Mouse (Mus musculus) heart, embryonic 10.5 days (tissue): ENCODE measurements around the gene Rft1. TPM values are rescaled to one million over a fixed set of nuclear protein-coding genes. Genes with fewer than 3 reads are reported as not detected.

Experiments
- DNase-seq: peaks from one replicate; pipeline ENCODE4 v3.0.0-alpha.2; 2017; ENCODE audit warnings: low spot score
- H3K27ac ChIP-seq: fragments of 300-500 bp; sonication (generic); 2 replicates; pipeline ENCODE4 v1.5.1; 2016; ENCODE audit warnings: mild to moderate bottlenecking
- H3K27me3 ChIP-seq: fragments of 300-500 bp; sonication (generic); 2 replicates; pipeline ENCODE4 v1.6.1; 2016; ENCODE audit warnings: mild to moderate bottlenecking; ENCODE audit not compliant: poor library complexity, insufficient read depth, severe bottlenecking
- H3K36me3 ChIP-seq: fragments of 300-500 bp; sonication (generic); 2 replicates; pipeline ENCODE4 v1.6.1; 2016; ENCODE audit warnings: mild to moderate bottlenecking, moderate library complexity
- H3K4me1 ChIP-seq: fragments of 300-500 bp; sonication (generic); 2 replicates; pipeline ENCODE4 v1.6.1; 2016; ENCODE audit warnings: mild to moderate bottlenecking
- H3K4me3 ChIP-seq: fragments of 300-500 bp; sonication (generic); 2 replicates; pipeline ENCODE4 v1.5.1; 2016; ENCODE audit warnings: mild to moderate bottlenecking, moderate library complexity
- H3K9me3 ChIP-seq: fragments of 300-500 bp; sonication (generic); 2 replicates; pipeline ENCODE4 v1.6.1; 2016; ENCODE audit warnings: mild to moderate bottlenecking, moderate library complexity
- WGBS: fragments of 180-500 bp; shearing (Covaris S2); methylation state at CpG from one replicate; pipeline ENCODE4 v1.1.7; 2016; 5-methylcytosine and 5-hydroxymethylcytosine counted together
- polyA plus RNA-seq: library from polyadenylated mRNA; unstranded; fragments of >200 nt; fragmentation: Nextera tagmentation; extraction: Ambion mirVana; gene quantifications from 2 replicates; pipeline ENCODE4 v1.2.1, GENCODE M21; 2016

Rft1 gene
- polyA plus RNA-seq, 1 experiment from 2014 or later: 11.6 TPM

GRCm38 (mm10) chr14:30654691-30655228 is 600 bp downstream of the Rft1 start:
- H3K36me3 ChIP-seq: peaks cover 6% of the 10 kb centered on the region; the same call in 1 of the 2 replicates
- no peaks in the 10 kb centered on the region; the same call in 1 of the 2 replicates for H3K27me3 ChIP-seq
- peak overlapping the region; percentile 98 for H3K4me3 ChIP-seq
- no peaks in the 10 kb centered on the region for H3K9me3 ChIP-seq
- no peak for DNase-seq
- H3K4me1 ChIP-seq: peaks cover 12% of the 10 kb centered on the region; the same call in 1 of the 2 replicates
- peak overlapping the region; percentile 99 for H3K27ac ChIP-seq
- WGBS: 52% methylated on average over 4 of the region's 4 CpGs

GRCm38 (mm10) chr14:30655531-30655930 is 1.4 kb downstream of the Rft1 start:
- no peaks in the 10 kb centered on the region for H3K27me3 ChIP-seq
- H3K9me3 ChIP-seq: no peaks in the 10 kb centered on the region
- no peak overlapping the region for H3K4me3 ChIP-seq
- no peak for DNase-seq
- 92% methylated on average over 1 of the region's 1 CpGs for WGBS
- H3K4me1 ChIP-seq: peaks cover 12% of the 10 kb centered on the region; the same call in 1 of the 2 replicates
- no peak overlapping the region for H3K27ac ChIP-seq
- H3K36me3 ChIP-seq: peaks cover 9% of the 10 kb centered on the region

DNA sequence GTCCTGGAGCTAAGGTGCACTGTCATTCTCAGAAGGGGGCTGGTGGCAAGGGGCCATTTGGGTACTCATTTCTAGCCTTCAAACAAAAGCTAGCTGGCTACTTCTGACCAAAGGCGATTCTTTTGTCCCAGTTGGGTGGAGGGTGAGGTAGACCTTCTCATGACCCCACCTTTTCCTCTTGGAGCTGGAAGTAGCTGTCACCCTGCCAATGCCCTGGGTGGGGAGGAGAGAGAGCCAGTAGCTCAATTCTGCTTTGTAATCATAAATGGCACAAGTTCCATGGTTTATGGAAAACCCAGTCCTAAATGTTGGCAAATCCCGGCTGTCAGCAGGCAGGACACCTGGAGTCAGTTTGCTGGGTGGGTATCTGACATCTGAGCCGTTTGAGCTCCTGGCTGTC is 11.9 kb downstream of the Rft1 start:
- whole genome bisulfite sequencing: 71% methylated on average over 3 of the region's 3 CpGs
- H3K4me1 ChIP-seq: no peaks in the 10 kb centered on the region
- H3K36me3 ChIP-seq: peaks cover 73% of the 10 kb centered on the region
- H3K27me3 ChIP-seq: no peaks in the 10 kb centered on the region
- no peaks in the 10 kb centered on the region for H3K9me3 ChIP-seq
- H3K27ac ChIP-seq: no peak overlapping the region
- H3K4me3 ChIP-seq: no peak overlapping the region
- no peak for DNase-seq

GRCm38 (mm10) chr14:30666604-30667003 is 12.4 kb downstream of the Rft1 start:
- Histone ChIP-seq H3K4me1 (0 out of 2 replicates have a peak, but pooled peaks cover 2% of the 10 kb centered on the region), H3K27ac (no peak overlapping the region), H3K27me3 (no peaks in the 10 kb centered on the region), H3K36me3 (peaks cover 67% of the 10 kb centered on the region), H3K4me3 (no peak overlapping the region), H3K9me3 (no peaks in the 10 kb centered on the region)
- no peak for DNase-seq
- 86% methylated on average over 4 of the region's 4 CpGs for WGBS

DNA sequence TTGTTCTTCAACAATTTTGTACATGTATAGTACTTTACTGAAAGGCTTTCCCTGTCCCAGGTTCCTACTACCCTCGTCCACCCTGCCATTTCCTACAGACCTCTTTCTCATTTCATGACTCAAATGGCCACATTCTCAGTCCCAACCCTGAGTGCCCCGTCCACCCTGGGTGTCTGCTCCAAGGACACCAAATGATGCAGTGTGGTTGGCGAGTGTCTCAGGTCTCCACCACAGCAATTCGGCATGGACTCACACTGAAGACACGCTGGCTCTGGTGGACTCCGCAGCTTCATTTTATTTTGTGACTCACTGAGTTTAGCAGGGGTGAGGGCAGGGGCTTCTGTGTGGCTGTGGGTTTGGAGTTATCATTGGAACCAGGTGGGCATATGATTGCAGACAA is 16.0 kb downstream of the Rft1 start:
- peaks cover 66% of the 10 kb centered on the region for H3K36me3 ChIP-seq
- H3K27me3 ChIP-seq: no peaks in the 10 kb centered on the region
- no peak for DNase-seq
- H3K4me3 ChIP-seq: no peak overlapping the region
- no peak overlapping the region for H3K27ac ChIP-seq
- 90% methylated on average over 6 of the region's 6 CpGs for WGBS
- no peaks in the 10 kb centered on the region for H3K9me3 ChIP-seq
- 0 out of 2 replicates have a peak, but pooled peaks cover 6% of the 10 kb centered on the region for H3K4me1 ChIP-seq

DNA sequence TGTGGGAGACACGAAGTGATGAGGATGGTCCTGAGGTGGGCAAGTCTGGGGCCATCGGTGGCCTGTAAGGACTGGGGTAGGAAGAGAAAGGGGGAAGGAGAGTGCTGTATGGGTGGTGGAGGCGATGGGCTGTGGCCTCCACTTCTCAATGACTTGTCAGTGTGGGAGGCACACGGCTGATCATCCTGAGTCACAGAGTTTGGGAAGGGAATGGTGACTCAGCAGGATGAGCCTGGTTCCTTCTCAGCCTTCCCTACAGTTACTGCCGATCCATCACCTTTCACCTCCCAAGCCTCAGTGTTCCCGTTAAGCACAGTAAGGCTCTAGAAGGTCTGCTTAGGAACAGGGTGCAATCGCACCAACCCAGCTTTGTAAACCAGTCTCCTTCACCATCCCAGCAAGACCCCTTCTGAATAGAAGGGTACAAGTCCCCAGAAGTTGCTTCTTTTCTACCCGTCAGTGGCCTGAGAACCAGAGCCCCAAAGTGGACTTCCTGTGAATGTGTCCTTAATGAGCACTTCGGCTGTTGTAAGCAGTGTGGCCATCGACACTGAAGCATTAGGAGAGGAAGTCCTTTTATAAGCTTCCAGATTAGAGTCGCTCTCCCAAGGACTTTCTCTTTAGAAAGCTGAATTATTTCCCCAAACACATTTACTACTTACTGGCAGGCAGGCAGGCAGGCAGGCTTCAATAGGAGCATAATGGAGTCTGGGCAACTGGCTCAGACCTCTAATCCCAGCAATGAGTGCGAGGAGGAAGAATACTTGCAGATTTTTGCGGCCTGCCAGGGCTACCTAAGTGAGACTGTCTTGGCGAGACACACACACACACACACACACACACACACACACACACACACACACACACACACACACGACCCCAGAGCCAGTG is 17.2 kb downstream of the Rft1 start:
- no peaks in the 10 kb centered on the region for H3K27me3 ChIP-seq
- no peak overlapping the region for H3K27ac ChIP-seq
- H3K36me3 ChIP-seq: peaks cover 56% of the 10 kb centered on the region
- H3K4me3 ChIP-seq: no peak overlapping the region
- 0 out of 2 replicates have a peak, but pooled peaks cover 6% of the 10 kb centered on the region for H3K4me1 ChIP-seq
- DNase-seq: no peak
- WGBS: 74% methylated on average over 14 of the region's 15 CpGs
- H3K9me3 ChIP-seq: no peaks in the 10 kb centered on the region

DNA sequence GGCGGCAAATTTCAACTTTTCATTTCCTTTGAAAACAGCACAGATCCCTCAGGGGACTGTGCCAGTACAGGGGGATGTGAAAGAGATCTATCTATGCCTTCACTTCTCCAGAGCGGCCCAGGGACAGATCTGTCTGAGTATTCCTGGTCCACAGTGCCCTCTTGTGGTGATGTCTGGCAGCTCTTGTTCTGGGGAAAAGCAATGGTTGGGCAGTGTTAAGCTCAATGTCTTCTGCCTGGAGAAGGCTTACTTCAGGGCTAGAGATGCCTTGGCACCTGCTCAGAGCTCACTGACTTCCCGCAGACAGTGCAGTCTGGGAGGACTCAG is 17.8 kb downstream of the Rft1 start:
- peak; percentile 89 for DNase-seq
- WGBS: 22% methylated on average over 3 of the region's 3 CpGs

DNA sequence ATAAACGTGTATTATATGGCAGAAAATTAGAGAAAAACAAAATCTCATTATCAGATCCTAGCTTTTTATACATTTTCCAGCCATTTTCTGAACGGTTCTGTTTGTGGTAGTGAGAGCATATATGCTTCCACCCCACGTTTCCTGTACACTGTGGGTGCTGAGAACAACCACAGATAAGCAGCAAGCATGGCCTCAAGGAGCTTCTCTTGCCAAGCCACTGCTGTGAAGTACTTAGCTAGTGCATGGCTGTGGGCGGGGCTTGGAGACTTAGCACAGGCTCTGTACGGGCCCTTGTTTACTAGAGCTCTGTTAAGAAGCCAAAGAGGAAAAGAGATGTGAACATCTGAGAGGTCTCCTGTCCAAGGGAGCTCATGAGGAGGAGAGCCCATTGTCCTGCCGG is 20.8 kb downstream of the Rft1 start:
- Histone ChIP-seq H3K4me1 (0 out of 2 replicates have a peak, but pooled peaks cover 6% of the 10 kb centered on the region), H3K4me3 (no peak overlapping the region), H3K9me3 (no peaks in the 10 kb centered on the region), H3K27ac (no peak overlapping the region), H3K27me3 (no peaks in the 10 kb centered on the region), H3K36me3 (peaks cover 50% of the 10 kb centered on the region)
- no peak for DNase-seq
- 62% methylated on average over 6 of the region's 6 CpGs for WGBS

More for the DNA sequence above, 17.8 kb downstream of the Rft1 start:
- Histone ChIP-seq H3K4me1 (0 out of 2 replicates have a peak, but pooled peaks cover 6% of the 10 kb centered on the region), H3K27me3 (no peaks in the 10 kb centered on the region), H3K4me3 (no peak overlapping the region), H3K9me3 (no peaks in the 10 kb centered on the region), H3K36me3 (peaks cover 52% of the 10 kb centered on the region), H3K27ac (no peak overlapping the region)

DNA sequence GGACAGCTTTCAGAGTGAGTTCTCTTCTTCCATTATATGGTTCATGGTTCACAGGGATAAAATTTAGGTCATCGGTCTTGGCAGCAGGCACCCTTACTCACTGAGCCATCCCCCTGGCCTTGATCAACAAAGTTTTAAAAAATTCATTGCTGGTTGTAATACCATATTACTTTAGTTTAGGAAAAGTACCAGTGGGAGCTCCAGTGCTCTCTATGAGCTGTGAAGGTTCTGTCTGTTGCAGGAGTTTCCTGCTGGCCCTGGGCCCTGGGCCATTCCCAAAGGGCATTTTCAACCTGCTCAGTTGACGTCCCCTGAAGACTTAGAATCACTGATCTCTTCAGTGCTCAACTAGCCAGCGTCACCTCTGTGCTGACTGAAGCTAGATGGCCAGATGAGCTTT is 28.0 kb downstream of the Rft1 start:
- peaks cover 72% of the 10 kb centered on the region for H3K36me3 ChIP-seq
- no peak overlapping the region for H3K4me3 ChIP-seq
- H3K27me3 ChIP-seq: no peaks in the 10 kb centered on the region
- no peaks in the 10 kb centered on the region for H3K4me1 ChIP-seq
- no peak overlapping the region for H3K27ac ChIP-seq
- no peaks in the 10 kb centered on the region for H3K9me3 ChIP-seq
- no peak for DNase-seq
- WGBS: 86% methylated on average over 3 of the region's 3 CpGs

DNA sequence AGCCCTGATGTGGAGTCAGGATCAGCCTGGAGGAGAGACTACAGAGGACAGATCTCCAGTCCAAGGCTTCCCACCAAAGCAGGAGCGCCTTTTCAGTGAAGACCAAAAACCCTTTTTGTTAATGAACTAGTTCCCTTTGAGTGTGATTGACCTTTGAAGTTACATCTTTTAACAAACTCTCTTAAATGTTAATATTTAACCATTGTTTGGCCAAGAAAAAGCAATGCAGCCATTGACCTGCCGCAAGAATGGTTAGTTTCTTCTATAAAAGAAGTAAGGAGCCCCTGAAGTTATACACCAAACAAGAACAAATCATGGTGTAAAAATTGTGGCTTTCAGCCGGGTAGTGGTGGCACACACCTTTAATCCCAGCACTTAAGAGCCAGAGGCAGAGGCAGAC is 36.5 kb downstream of the Rft1 start:
- no peak for DNase-seq
- WGBS: 89% methylated on average over 3 of the region's 3 CpGs
- Histone ChIP-seq H3K36me3 (peaks cover 39% of the 10 kb centered on the region), H3K4me1 (no peaks in the 10 kb centered on the region), H3K4me3 (no peak overlapping the region), H3K27ac (no peak overlapping the region), H3K27me3 (no peaks in the 10 kb centered on the region), H3K9me3 (no peaks in the 10 kb centered on the region)

- WGBS: 84% methylated on average over 6 of the region's 6 CpGs
- H3K27me3 ChIP-seq: no peaks in the 10 kb centered on the region
Measured at GRCm38 (mm10) chr14:30692439-30692838, 38.3 kb downstream of the Rft1 start.

DNA sequence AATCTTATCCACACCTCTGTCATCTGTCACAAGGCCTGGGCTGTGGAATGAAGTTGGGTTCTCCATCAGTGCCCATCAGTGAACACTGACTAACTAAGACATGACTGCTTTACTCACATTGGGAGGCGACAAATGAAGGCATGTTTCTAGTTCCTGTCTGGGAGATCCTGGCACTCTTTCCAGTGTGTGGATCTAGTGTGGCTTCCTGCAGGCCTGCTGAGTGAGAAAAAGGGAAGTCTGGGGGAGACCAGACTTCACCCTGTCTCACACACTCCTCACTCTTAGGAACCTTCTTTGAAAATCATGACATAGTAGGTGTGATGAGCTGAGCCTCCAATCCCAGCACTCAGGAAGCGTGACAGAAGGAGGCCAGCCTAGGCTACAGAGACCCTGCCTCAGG is 40.6 kb downstream of the Rft1 start:
- WGBS: 77% methylated on average over 2 of the region's 2 CpGs
- no peak overlapping the region for H3K4me3 ChIP-seq
- DNase-seq: no peak

More at GRCm38 (mm10) chr14:30692439-30692838, 38.3 kb downstream of the Rft1 start:
- H3K9me3 ChIP-seq: no peaks in the 10 kb centered on the region
- no peaks in the 10 kb centered on the region for H3K4me1 ChIP-seq
- no peak overlapping the region for H3K4me3 ChIP-seq
- H3K27ac ChIP-seq: no peak overlapping the region
- peaks cover 26% of the 10 kb centered on the region for H3K36me3 ChIP-seq
- DNase-seq: no peak

GRCm38 (mm10) chr14:30695609-30696008 is 41.4 kb downstream of the Rft1 start:
- Histone ChIP-seq H3K9me3 (no peaks in the 10 kb centered on the region), H3K27me3 (0 out of 2 replicates have a peak, but pooled peaks cover 7% of the 10 kb centered on the region), H3K36me3 (peaks cover 10% of the 10 kb centered on the region; the same call in 1 of the 2 replicates), H3K4me1 (peaks cover 5% of the 10 kb centered on the region), H3K27ac (no peak overlapping the region), H3K4me3 (no peak overlapping the region)
- WGBS: 77% methylated on average over 4 of the region's 4 CpGs
- no peak for DNase-seq

More for the DNA sequence above, 40.6 kb downstream of the Rft1 start:
- Histone ChIP-seq H3K27ac (no peak overlapping the region), H3K36me3 (peaks cover 17% of the 10 kb centered on the region), H3K27me3 (0 out of 2 replicates have a peak, but pooled peaks cover 7% of the 10 kb centered on the region), H3K4me1 (peaks cover 4% of the 10 kb centered on the region), H3K9me3 (no peaks in the 10 kb centered on the region)
